Mouse (Mus musculus): ENCODE data around the gene Npb. TPM values are rescaled to one million over a fixed set of nuclear protein-coding genes. Genes with fewer than 3 reads are reported as not detected.

Npb gene
- total and polyA plus RNA-seq, 3 experiments, result 0.27 to 1.7 TPM; not detected in 1

- H3K9me3 ChIP-seq (replicated peaks; ENCODE audit: insufficient read depth, low read length), result no peaks in the 10 kb centered on the region
- TF ChIP-seq MAFK (IDR thresholded peaks at IDR 0.05; ENCODE audit: borderline replicate concordance, low read depth, low read length), result no peak
- TF ChIP-seq MAX (IDR thresholded peaks at IDR 0.05; ENCODE audit: low read length), result no peak
- no peak for TF ChIP-seq POLR2AphosphoS5 (IDR thresholded peaks at IDR 0.05; ENCODE audit: borderline replicate concordance, low read depth, low read length)
- TF ChIP-seq MYC (IDR thresholded peaks at IDR 0.05; ENCODE audit: low read depth, low read length), result no peak
- no peak for TF ChIP-seq GABPA (IDR thresholded peaks at IDR 0.05; ENCODE audit: low read depth, low read length)
- no peak for TF ChIP-seq ZMIZ1 (IDR thresholded peaks at IDR 0.05; ENCODE audit: low read depth, low read length)
- TF ChIP-seq UBTF (IDR thresholded peaks at IDR 0.05; ENCODE audit: borderline replicate concordance, insufficient read depth, low read depth, low read length), result no peak
- no peak for TF ChIP-seq ELF1 (IDR thresholded peaks at IDR 0.05; ENCODE audit: low read depth, low read length)
- TF ChIP-seq USF2 (IDR thresholded peaks at IDR 0.05; ENCODE audit: borderline replicate concordance in 1 of 2, insufficient read depth in 1 of 2, low read depth in 1 of 2, low read length in 2 of 2), result no peak
- no peak for TF ChIP-seq CHD1 (IDR thresholded peaks at IDR 0.05; ENCODE audit: low read depth, low read length)
- no peak for TF ChIP-seq ETS1 (IDR thresholded peaks at IDR 0.05; ENCODE audit: low read depth, low read length)
- TF ChIP-seq NELFE (IDR thresholded peaks at IDR 0.05; ENCODE audit: low read depth, low read length), result no peak
- no peak for TF ChIP-seq TAL1 (IDR thresholded peaks at IDR 0.05; ENCODE audit: low read length)
- no peak for TF ChIP-seq MAZ (IDR thresholded peaks at IDR 0.05; ENCODE audit: low read depth, low read length)
- no peak for TF ChIP-seq USF1 (IDR thresholded peaks at IDR 0.05; ENCODE audit: low read depth, low read length)
- no peak for TF ChIP-seq POLR2AphosphoS2 (IDR thresholded peaks at IDR 0.05; ENCODE audit: low read length)
- no peak for TF ChIP-seq RAD21 (IDR thresholded peaks at IDR 0.05; ENCODE audit: low read depth, low read length)
- no peak for TF ChIP-seq NRF1 (IDR thresholded peaks at IDR 0.05; ENCODE audit: insufficient read depth, low read depth, low read length, poor library complexity, severe bottlenecking)
- H3K79me2 ChIP-seq (ENCODE audit: control insufficient read depth, insufficient read depth, low read length, poor library complexity), result peaks cover 64% of the 10 kb centered on the region
- no peak overlapping the region for H3K9ac ChIP-seq (ENCODE audit: control insufficient read depth, low read depth, low read length, poor library complexity, severe bottlenecking)
- H3K36me3 ChIP-seq (ENCODE audit: control insufficient read depth in 1 of 2, insufficient read depth in 2 of 2, low read length in 2 of 2), result peaks cover 3 to 31% of the 10 kb centered on the region in 2 experiments; a peak in 3 of 4 replicates
- no peaks in the 10 kb centered on the region for H3K27me3 ChIP-seq (ENCODE audit: control insufficient read depth in 1 of 2, insufficient read depth in 2 of 2, low read length in 2 of 2)
- DNase-seq (ENCODE audit: low read depth, low spot score), result peak; percentile 18
- peaks cover 19 to 41% of the 10 kb centered on the region in 2 experiments for H3K4me1 ChIP-seq (ENCODE audit: control insufficient read depth in 1 of 2, insufficient read depth in 2 of 2, low read length in 2 of 2)
- H3K4me3 ChIP-seq (ENCODE audit: control insufficient read depth in 1 of 2, insufficient read depth in 1 of 2, low read depth in 2 of 2, low read length in 2 of 2), result no peak overlapping the region
- no peak overlapping the region for H3K27ac ChIP-seq (ENCODE audit: control insufficient read depth, low read depth, low read length)
Observed at GRCm38 (mm10) chr11:120629341-120629730, 21.1 kb downstream of the Npb start.

GRCm38 (mm10) chr11:120629911-120630310 is 21.6 kb downstream of the Npb start:
- H3K27ac ChIP-seq (ENCODE audit: control insufficient read depth, low read depth, low read length), result peak overlapping the region; percentile 19; the same call in 1 of the 2 replicates
- TF ChIP-seq ETS1 (IDR thresholded peaks at IDR 0.05; ENCODE audit: low read depth, low read length) (peak; percentile 27; the same call in 1 of the 2 replicates), GABPA (IDR thresholded peaks at IDR 0.05; ENCODE audit: low read depth, low read length) (peak; percentile 96), POLR2A (IDR thresholded peaks at IDR 0.05; ENCODE audit: control insufficient read depth in 1 of 2, insufficient read depth in 1 of 2, low read depth in 1 of 2, low read length in 2 of 2, poor library complexity in 1 of 2) (no peak), EP300 (IDR thresholded peaks at IDR 0.05; ENCODE audit: low read depth in 1 of 2, low read length in 2 of 2) (peak in 1 of 2 experiments; percentile 36; a peak in 1 of 4 replicates), TCF12 (IDR thresholded peaks at IDR 0.05; ENCODE audit: low read depth, low read length) (0 out of 2 replicates have a peak, but pooled peaks have one; percentile 21), ELF1 (IDR thresholded peaks at IDR 0.05; ENCODE audit: low read depth, low read length) (0 out of 2 replicates have a peak, but pooled peaks have one; percentile 17), ZC3H11A (IDR thresholded peaks at IDR 0.05; ENCODE audit: low read depth, low read length) (no peak), MAZ (IDR thresholded peaks at IDR 0.05; ENCODE audit: low read depth, low read length) (no peak), MYB (IDR thresholded peaks at IDR 0.05; ENCODE audit: low read depth, low read length) (no peak), MAFK (IDR thresholded peaks at IDR 0.05; ENCODE audit: borderline replicate concordance, low read depth, low read length) (peak; percentile 98)
- peaks cover 3 to 34% of the 10 kb centered on the region in 2 experiments; a peak in 3 of 4 replicates for H3K36me3 ChIP-seq (ENCODE audit: control insufficient read depth in 1 of 2, insufficient read depth in 2 of 2, low read length in 2 of 2)
- H3K9me3 ChIP-seq (replicated peaks; ENCODE audit: insufficient read depth, low read length), result no peaks in the 10 kb centered on the region
- no peak overlapping the region for H3K4me3 ChIP-seq (ENCODE audit: control insufficient read depth in 1 of 2, insufficient read depth in 1 of 2, low read depth in 2 of 2, low read length in 2 of 2)
- peak; percentile 64 for DNase-seq (ENCODE audit: low read depth, low spot score)
- H3K27me3 ChIP-seq (ENCODE audit: control insufficient read depth in 1 of 2, insufficient read depth in 2 of 2, low read length in 2 of 2), result no peaks in the 10 kb centered on the region
- H3K9ac ChIP-seq (ENCODE audit: control insufficient read depth, low read depth, low read length, poor library complexity, severe bottlenecking), result peak overlapping the region; percentile 98; the same call in 1 of the 2 replicates
- peaks cover 19 to 43% of the 10 kb centered on the region in 2 experiments for H3K4me1 ChIP-seq (ENCODE audit: control insufficient read depth in 1 of 2, insufficient read depth in 2 of 2, low read length in 2 of 2)
- H3K79me2 ChIP-seq (ENCODE audit: control insufficient read depth, insufficient read depth, low read length, poor library complexity), result peaks cover 60% of the 10 kb centered on the region

Data from MEL (cell line).